Mouse (Mus musculus) sigmoid colon, adult 10 weeks (tissue): ENCODE results near the gene Aasdh. TPM values are rescaled to one million over a fixed set of nuclear protein-coding genes. Genes with fewer than 3 reads are reported as not detected.

Experiments used
- polyA plus RNA-seq: library from polyadenylated mRNA; stranded (reverse); fragments of 350-450 nt; fragmentation: Illumina TruSeq; extraction: RNeasy Lipid Tissue Mini Kit (QIAGEN cat#74804); gene quantifications from one replicate; pipeline ENCODE4 v1.2.3, GENCODE M21; 2014; ENCODE audit warnings: low read depth, low replicate concordance

The Aasdh gene
- polyA plus RNA-seq, result 38.5 TPM

GRCm38 (mm10) chr5:76905405-76906154 is at the start of gene Aasdh:
Gene Aasdh (minus strand): TSS chr5:76905514.

GRCm38 (mm10) chr5:76951106-76952027 is 46.1 kb upstream of the Aasdh start, which contains the start of the genes Paics and Ppat:
Gene Paics (plus strand): TSS chr5:76951307.
Gene Ppat (minus strand): TSS chr5:76951578.

Other genes starting within 250 kb of the Aasdh start
- gene C530008M17Rik, start 249.0 kb downstream of the Aasdh start, polyA plus RNA-seq, result 68.5 TPM
- 160 TPM for gene Paics, start 45.8 kb upstream of the Aasdh start, polyA plus RNA-seq
- gene Ppat, start 46.1 kb upstream of the Aasdh start, polyA plus RNA-seq, result 27.6 TPM
- 199 TPM for gene Srp72, start 69.2 kb upstream of the Aasdh start, polyA plus RNA-seq
- 1.4 TPM for gene Arl9, start 98.5 kb upstream of the Aasdh start, polyA plus RNA-seq
- not detected for gene Thegl, start 110.5 kb upstream of the Aasdh start, polyA plus RNA-seq
- 25.3 TPM for gene Hopx, start 209.6 kb upstream of the Aasdh start, polyA plus RNA-seq